Mouse (Mus musculus) embryonic fibroblast, embryonic 13.5 days (primary cell): ENCODE data around the gene Ppm1h.

Experiments used
- CTCF ChIP-seq: IDR thresholded peaks from 2 replicates; pipeline ENCODE4 v1.5.1; 2011; ENCODE audit warnings: mild to moderate bottlenecking, control low read depth, low read length, moderate library complexity, borderline replicate concordance; ENCODE audit not compliant: insufficient read depth
- POLR2A ChIP-seq: IDR thresholded peaks from 2 replicates; pipeline ENCODE4 v1.6.1; 2011; ENCODE audit warnings: low read depth, mild to moderate bottlenecking, control low read depth, low read length, moderate library complexity

DNA sequence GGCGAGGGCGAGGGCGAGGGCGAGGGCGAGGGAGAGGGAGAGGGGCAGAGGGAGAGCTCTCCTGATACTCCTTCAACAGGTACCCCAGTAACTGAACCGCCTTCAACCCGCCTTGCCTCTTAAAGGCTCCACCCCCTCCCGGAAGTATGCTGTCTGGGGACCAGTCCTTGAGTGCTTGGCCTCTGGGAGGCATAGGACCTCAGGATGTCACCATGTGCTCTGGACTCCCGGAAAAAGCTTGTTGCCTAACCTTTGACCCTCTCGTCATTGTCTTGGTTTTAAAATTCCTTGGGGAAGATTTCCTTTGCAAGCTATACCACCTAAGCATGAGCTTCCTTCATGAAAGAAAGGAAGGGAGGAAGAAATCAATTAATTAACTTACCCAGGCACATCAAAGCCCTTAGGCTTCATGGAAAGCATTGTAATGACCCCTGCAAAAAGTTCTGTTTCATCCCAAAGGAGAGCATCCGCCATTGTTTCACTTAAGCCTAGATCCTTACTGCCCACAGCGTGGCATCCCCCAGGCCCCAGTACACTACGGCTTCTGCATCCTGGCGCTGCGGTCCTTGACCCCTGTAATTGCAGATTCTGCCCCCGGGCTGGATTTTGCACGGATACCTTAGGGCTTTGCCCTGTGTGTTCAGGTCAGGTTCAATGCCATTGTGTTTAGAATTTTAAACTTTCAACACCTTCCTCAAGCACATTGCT is 15.5 kb downstream of the Ppm1h start:
- no peak for TF ChIP-seq POLR2A
- no peak for TF ChIP-seq CTCF
